Mouse (Mus musculus) neural tube, embryonic 12.5 days (tissue): ENCODE results near the gene Gbf1. TPM values are rescaled to one million over a fixed set of nuclear protein-coding genes. Genes with fewer than 3 reads are reported as not detected.
"Not testable (repeated sequence)": the region's sequence is repeated elsewhere in the genome, so short reads cannot be mapped to it uniquely, and the experiment has no call there.

ENCODE experiments used
- ATAC-seq: fragments of 200-750 bp; cut with Nextera tagmentation; 2 replicates; pipeline ENCODE4 v1.8.0; 2017; ENCODE audit warnings: low read depth, mild to moderate bottlenecking, moderate TSS enrichment, moderate library complexity; ENCODE audit not compliant: low FRiP score
- H3K27ac ChIP-seq: fragments of 300-500 bp; sonication (generic); 2 replicates; pipeline ENCODE4 v1.5.1; 2016
- H3K27me3 ChIP-seq: fragments of 300-500 bp; sonication (generic); replicated peaks from 2 replicates; pipeline ENCODE4 v1.6.1; 2016; ENCODE audit warnings: mild to moderate bottlenecking
- H3K36me3 ChIP-seq: fragments of 300-500 bp; sonication (generic); 2 replicates; pipeline ENCODE4 v1.6.1; 2016; ENCODE audit warnings: mild to moderate bottlenecking
- H3K4me1 ChIP-seq: fragments of 300-500 bp; sonication (generic); 2 replicates; pipeline ENCODE4 v1.6.1; 2016
- H3K4me2 ChIP-seq: fragments of 300-500 bp; sonication (generic); replicated peaks from 2 replicates; pipeline ENCODE4 v1.6.1; 2016; ENCODE audit warnings: mild to moderate bottlenecking
- H3K4me3 ChIP-seq: fragments of 300-500 bp; sonication (generic); 2 replicates; pipeline ENCODE4 v1.5.1; 2016
- H3K9ac ChIP-seq: fragments of 300-500 bp; sonication (generic); 2 replicates; pipeline ENCODE4 v1.6.1; 2016; ENCODE audit warnings: mild to moderate bottlenecking
- H3K9me3 ChIP-seq: fragments of 300-500 bp; sonication (generic); 2 replicates; pipeline ENCODE4 v1.6.1; 2016; ENCODE audit warnings: mild to moderate bottlenecking
- WGBS: fragments of 180-500 bp; shearing (Covaris S2); methylation state at CpG from one replicate; pipeline ENCODE4 v1.1.7; 2016; 5-methylcytosine and 5-hydroxymethylcytosine counted together
- polyA plus RNA-seq: library from polyadenylated mRNA; unstranded; fragments of >200 nt; fragmentation: Nextera tagmentation; extraction: Ambion mirVana; gene quantifications from 2 replicates; pipeline ENCODE4 v1.2.1, GENCODE M21; 2016

Gene Gbf1
- polyA plus RNA-seq, result 72.8 and 85.6 TPM in 2 replicates

GRCm38 (mm10) chr19:46152127-46152803 lies at the start of gene Gbf1:
Gene Gbf1 (plus strand): TSS chr19:46152509.
- H3K36me3 ChIP-seq, result no peaks in the 10 kb centered on the region
- peaks cover 39% of the 10 kb centered on the region for H3K27me3 ChIP-seq
- H3K4me1 ChIP-seq, result peaks cover 33% of the 10 kb centered on the region
- ATAC-seq, result peak; percentile 99
- no peak within 1 kb of the TSS for H3K27ac ChIP-seq
- H3K9ac ChIP-seq, result peak within 1 kb of the TSS; percentile 80
- H3K4me3 ChIP-seq, result peak within 1 kb of the TSS; percentile 88
- under 1% methylated on average over 36 of the region's 37 CpGs for WGBS
- H3K4me2 ChIP-seq, result peak within 1 kb of the TSS; percentile 86
- H3K9me3 ChIP-seq, result no peaks in the 10 kb centered on the region

DNA sequence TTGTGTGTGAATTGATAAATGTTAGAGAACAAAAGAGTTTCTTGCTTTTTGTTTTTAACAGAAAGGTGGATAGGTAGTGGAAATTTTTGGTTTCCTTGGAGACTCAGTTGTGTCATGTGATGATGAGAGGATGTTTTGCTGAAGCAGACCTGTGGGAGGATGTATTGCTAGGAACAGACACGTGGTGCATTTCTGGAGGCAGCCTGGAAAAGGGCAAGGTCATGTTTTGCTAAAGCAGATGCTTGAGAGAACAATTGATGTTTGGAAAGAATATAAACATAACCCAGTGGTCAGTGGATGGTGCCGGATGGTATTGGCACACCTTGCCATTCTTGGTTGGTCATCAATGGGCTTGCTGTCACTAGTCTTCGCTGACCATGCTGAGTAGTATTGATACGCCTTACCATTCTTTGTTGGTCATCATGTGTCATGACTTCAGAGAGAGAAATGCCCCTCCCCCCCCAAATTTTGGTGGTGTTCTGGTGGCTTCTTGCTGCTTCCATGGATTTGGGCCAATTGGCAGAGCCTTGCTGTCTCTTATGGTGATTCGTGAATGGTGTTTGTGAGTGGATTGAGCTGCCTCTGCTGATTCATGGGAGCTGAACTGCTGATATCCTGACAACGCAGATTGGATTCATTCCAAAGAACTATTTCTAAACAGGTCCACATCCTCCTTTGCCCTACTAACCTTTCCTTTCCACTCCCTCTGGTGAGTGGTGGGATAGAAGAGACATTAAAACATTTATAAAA lies 48.7 kb upstream of the Gbf1 start:
- no peak for ATAC-seq
- Histone ChIP-seq H3K9me3 (no peaks in the 10 kb centered on the region), H3K36me3 (no peaks in the 10 kb centered on the region), H3K4me2 (no peak overlapping the region), H3K27ac (no peak overlapping the region), H3K9ac (no peak overlapping the region), H3K27me3 (no peaks in the 10 kb centered on the region), H3K4me3 (no peak overlapping the region), H3K4me1 (no peaks in the 10 kb centered on the region)
- 90% methylated on average over 6 of the region's 6 CpGs for WGBS

DNA sequence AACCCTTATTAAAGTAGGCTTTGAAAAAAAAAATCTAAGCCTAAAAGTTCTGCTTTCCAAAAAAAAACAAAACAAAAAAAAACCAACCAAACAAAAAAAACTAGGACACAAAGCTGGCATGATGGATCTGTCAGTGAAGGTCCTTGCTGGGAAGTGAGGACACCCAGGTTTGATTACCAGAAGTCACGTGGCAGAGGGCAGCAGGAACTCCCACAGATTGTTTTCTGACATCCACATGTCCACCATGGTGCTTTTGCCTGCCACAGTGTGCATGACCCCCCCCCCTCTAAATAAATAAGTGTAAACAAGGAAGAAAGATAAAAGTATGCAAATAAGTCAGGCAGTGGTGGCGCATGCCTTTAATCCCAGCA lies 48.1 kb upstream of the Gbf1 start:
- no peak overlapping the region for H3K9ac ChIP-seq
- no peak overlapping the region for H3K4me3 ChIP-seq
- H3K9me3 ChIP-seq, result no peaks in the 10 kb centered on the region
- 77% methylated on average over 2 of the region's 2 CpGs for WGBS
- no peak overlapping the region for H3K27ac ChIP-seq
- H3K36me3 ChIP-seq, result no peaks in the 10 kb centered on the region
- no peaks in the 10 kb centered on the region for H3K4me1 ChIP-seq
- no peak overlapping the region for H3K4me2 ChIP-seq
- no peak for ATAC-seq
- H3K27me3 ChIP-seq, result no peaks in the 10 kb centered on the region

DNA sequence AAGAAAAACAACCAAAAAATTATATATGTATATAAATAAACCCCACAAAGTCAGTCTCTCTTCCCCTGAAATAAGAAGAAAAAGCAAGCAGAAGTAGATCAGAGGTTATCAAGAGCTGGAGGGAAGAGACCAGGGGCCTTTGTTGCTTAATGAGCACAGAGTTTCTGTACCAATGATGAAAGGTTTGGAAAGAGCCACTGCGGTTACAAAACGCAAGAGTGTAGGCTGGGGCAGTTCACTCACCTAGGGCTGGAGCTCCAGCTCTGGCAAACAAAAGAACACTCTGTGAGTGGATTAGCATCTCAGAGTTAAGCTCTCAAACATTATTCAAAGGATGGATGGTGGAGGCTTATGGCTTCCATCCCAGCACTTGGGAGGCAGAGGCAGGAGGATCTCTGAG lies 42.1 kb upstream of the Gbf1 start:
- Histone ChIP-seq H3K4me2 (no peak overlapping the region), H3K36me3 (no peaks in the 10 kb centered on the region), H3K27me3 (no peaks in the 10 kb centered on the region), H3K9me3 (no peaks in the 10 kb centered on the region), H3K9ac (no peak overlapping the region), H3K4me1 (no peaks in the 10 kb centered on the region), H3K27ac (no peak overlapping the region), H3K4me3 (no peak overlapping the region)
- no peak for ATAC-seq
- WGBS, result 82% methylated on average over 2 of the region's 2 CpGs

DNA sequence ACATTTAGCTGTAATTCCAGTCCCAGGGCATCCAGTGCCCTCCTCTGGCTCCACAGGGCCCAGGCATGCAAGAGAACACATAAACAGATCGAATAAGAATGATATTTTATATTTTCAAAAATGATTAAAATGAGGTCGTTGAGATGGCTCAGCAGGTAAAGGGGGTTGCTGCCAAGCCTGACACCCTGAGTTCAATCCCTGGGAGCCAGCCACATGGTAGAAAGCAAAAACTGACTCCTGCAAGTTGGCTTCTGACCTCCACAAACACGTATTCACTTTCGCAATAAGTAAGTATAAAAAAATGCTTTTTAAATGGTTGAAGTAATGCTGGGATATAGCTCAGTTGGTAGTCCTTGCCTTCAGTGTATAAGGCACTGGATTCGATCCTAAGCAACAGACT lies 41.5 kb upstream of the Gbf1 start:
- H3K4me3 ChIP-seq, result no peak overlapping the region
- WGBS, result 88% methylated on average over 5 of the region's 5 CpGs
- no peak overlapping the region for H3K4me2 ChIP-seq
- no peak overlapping the region for H3K9ac ChIP-seq
- H3K27ac ChIP-seq, result no peak overlapping the region
- H3K36me3 ChIP-seq, result no peaks in the 10 kb centered on the region
- H3K27me3 ChIP-seq, result no peaks in the 10 kb centered on the region
- ATAC-seq, result no peak
- no peaks in the 10 kb centered on the region for H3K4me1 ChIP-seq
- H3K9me3 ChIP-seq, result no peaks in the 10 kb centered on the region

DNA sequence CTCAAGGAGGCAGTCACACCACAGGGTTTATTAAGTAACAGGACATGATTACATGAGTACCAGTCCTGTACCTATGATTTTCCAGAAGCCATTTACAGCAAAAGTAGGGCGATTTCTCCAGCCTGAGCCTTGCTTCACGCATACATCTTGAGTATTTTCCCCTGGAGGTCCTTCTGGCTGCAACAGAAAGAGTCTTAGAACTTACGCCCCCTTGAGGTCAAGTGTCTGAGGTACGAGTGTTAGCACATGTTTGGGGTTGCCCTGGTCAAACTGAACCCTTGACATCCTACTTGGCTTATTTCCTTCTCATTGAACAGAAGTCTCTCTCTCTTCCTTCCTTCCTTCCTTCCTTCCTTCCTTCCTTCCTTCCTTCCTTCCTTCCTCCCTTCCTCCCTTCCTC lies 37.7 kb upstream of the Gbf1 start:
- Histone ChIP-seq H3K4me2 (no peak overlapping the region), H3K36me3 (no peaks in the 10 kb centered on the region), H3K27me3 (no peaks in the 10 kb centered on the region), H3K4me3 (no peak overlapping the region), H3K9me3 (no peaks in the 10 kb centered on the region), H3K4me1 (no peaks in the 10 kb centered on the region), H3K9ac (no peak overlapping the region), H3K27ac (no peak overlapping the region)
- no peak for ATAC-seq
- WGBS, result 59% methylated on average over 4 of the region's 4 CpGs

DNA sequence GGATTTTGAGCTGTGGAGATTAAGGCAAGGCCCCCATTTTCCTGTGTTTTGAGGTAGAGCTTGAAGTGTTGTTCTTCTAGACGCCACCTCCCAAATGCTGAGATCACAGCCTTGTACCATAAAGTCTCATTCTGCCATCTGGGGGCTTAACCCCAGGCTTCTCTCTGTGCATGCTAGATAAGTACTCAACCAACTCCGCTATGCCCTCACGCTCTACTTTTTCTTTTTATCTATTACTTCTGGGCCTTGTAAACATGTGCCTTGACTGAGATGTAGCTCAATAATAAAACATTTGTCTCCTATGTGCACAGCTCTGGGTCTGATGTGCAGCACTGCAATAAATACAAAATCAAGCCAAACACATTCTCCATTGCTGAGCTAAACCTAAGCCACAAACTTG lies 32.9 kb upstream of the Gbf1 start:
- 92% methylated on average over 3 of the region's 3 CpGs for WGBS
- Histone ChIP-seq H3K4me1 (no peaks in the 10 kb centered on the region), H3K4me3 (no peak overlapping the region), H3K36me3 (no peaks in the 10 kb centered on the region), H3K4me2 (no peak overlapping the region), H3K27ac (no peak overlapping the region), H3K9ac (no peak overlapping the region), H3K9me3 (no peaks in the 10 kb centered on the region), H3K27me3 (no peaks in the 10 kb centered on the region)
- ATAC-seq, result no peak

DNA sequence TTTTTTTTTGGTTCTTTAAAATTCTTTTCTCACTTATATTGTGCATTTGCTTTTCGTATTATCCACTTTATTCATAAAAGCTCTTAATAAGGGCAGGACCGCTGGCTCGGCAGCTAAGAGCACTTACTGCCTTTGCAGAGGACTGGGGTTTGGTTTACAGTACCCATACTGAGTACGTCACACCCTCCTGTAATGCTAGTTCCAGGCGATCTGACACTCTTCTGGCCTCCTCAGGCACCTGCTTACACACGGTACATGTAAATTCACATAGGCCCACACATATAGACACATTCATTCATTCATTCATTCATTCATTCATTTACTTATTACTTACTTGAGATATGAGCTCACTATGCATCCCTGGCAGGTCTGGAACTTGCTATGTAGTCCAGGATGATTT lies 31.4 kb upstream of the Gbf1 start:
- Histone ChIP-seq H3K4me2 (no peak overlapping the region), H3K27ac (no peak overlapping the region), H3K4me1 (no peaks in the 10 kb centered on the region), H3K4me3 (no peak overlapping the region), H3K9me3 (no peaks in the 10 kb centered on the region), H3K36me3 (no peaks in the 10 kb centered on the region), H3K27me3 (no peaks in the 10 kb centered on the region), H3K9ac (no peak overlapping the region)
- 76% methylated on average over 6 of the region's 6 CpGs for WGBS
- no peak for ATAC-seq

DNA sequence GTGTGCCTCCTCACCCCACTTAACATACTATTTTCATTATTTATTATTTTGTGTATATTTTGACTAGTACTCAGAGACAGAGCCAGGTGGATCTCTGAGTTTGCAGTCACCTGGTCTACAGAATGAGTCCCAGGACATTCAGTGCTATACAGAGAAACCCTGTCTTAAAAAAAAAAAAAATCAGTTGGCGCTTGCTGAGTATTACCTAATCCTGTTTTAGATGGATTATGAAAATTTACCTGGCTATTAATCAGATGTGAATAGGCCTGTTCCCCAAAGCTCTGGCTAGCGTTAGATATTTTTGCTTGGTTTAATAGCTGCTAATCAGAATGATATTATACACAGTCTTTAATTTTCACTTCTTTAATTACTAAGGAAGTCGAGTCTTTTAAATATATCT lies 28.4 kb upstream of the Gbf1 start:
- no peak overlapping the region for H3K4me3 ChIP-seq
- 87% methylated on average over 3 of the region's 3 CpGs for WGBS
- no peaks in the 10 kb centered on the region for H3K9me3 ChIP-seq
- no peak for ATAC-seq
- H3K4me1 ChIP-seq, result no peaks in the 10 kb centered on the region
- H3K27me3 ChIP-seq, result peaks cover 4% of the 10 kb centered on the region; the same call in 1 of the 2 replicates
- no peaks in the 10 kb centered on the region for H3K36me3 ChIP-seq
- no peak overlapping the region for H3K4me2 ChIP-seq
- H3K27ac ChIP-seq, result no peak overlapping the region
- no peak overlapping the region for H3K9ac ChIP-seq

DNA sequence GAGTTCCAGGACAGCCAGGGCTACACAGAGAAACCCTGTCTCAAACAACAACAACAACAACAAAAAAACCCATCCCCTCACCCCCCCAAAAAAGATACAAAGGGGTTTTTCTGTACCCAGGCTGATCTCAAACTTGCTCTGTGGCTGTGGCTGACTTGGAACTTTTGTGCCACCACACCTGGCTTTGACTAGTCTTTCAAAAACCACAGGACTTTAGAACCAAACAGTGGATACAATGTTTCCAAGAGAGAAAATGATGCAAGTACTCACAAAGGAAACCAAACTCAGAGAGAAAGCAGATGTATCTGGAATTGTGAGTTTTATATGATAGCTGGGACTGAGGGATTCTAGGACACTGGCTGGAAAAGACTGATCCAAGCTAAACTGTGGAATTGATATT lies 27.7 kb upstream of the Gbf1 start:
- Histone ChIP-seq H3K27me3 (peaks cover 4% of the 10 kb centered on the region; the same call in 1 of the 2 replicates), H3K9me3 (no peaks in the 10 kb centered on the region), H3K4me2 (no peak overlapping the region), H3K9ac (no peak overlapping the region), H3K36me3 (no peaks in the 10 kb centered on the region), H3K4me3 (no peak overlapping the region), H3K27ac (no peak overlapping the region), H3K4me1 (no peaks in the 10 kb centered on the region)
- no peak for ATAC-seq

GRCm38 (mm10) chr19:46126301-46126700 lies 26.0 kb upstream of the Gbf1 start:
- 89% methylated on average over 4 of the region's 4 CpGs for WGBS
- Histone ChIP-seq H3K4me2 (no peak overlapping the region), H3K36me3 (no peaks in the 10 kb centered on the region), H3K9me3 (no peaks in the 10 kb centered on the region), H3K4me1 (no peaks in the 10 kb centered on the region), H3K9ac (no peak overlapping the region), H3K4me3 (no peak overlapping the region), H3K27ac (no peak overlapping the region), H3K27me3 (peaks cover 17% of the 10 kb centered on the region)
- no peak for ATAC-seq

- not testable (repeated sequence) for H3K27ac ChIP-seq, H3K9ac ChIP-seq, H3K4me1 ChIP-seq, H3K36me3 ChIP-seq, H3K9me3 ChIP-seq, H3K4me2 ChIP-seq, H3K4me3 ChIP-seq, ATAC-seq
- H3K27me3 ChIP-seq, result peaks cover 52% of the 10 kb centered on the region
- 72% methylated on average over 6 of the region's 6 CpGs for WGBS
These were observed 22.6 kb upstream of the Gbf1 start for GRCm38 (mm10) chr19:46129737-46130136.

- no peaks in the 10 kb centered on the region for H3K36me3 ChIP-seq
- H3K9me3 ChIP-seq, result no peaks in the 10 kb centered on the region
- no peak overlapping the region for H3K9ac ChIP-seq
- H3K27ac ChIP-seq, result no peak overlapping the region
- H3K4me2 ChIP-seq, result peak overlapping the region; percentile 41; the same call in 1 of the 2 replicates
- ATAC-seq, result no peak
- peaks cover 10% of the 10 kb centered on the region for H3K4me1 ChIP-seq
- 7% methylated on average over 7 of the region's 8 CpGs for WGBS
- H3K4me3 ChIP-seq, result no peak overlapping the region
- peaks cover 64% of the 10 kb centered on the region for H3K27me3 ChIP-seq
These were observed 21.0 kb upstream of the Gbf1 start for GRCm38 (mm10) chr19:46131283-46131682.
